Mouse (Mus musculus) spleen, adult 2 months (tissue): Measurements from ENCODE around the gene Calhm3.
A peak's percentile ranks its signal among the peaks of the same experiment; 100 is the strongest.

Experiments
- CTCF ChIP-seq: fragments of 200-500 bp; IDR thresholded peaks from 2 replicates; pipeline ENCODE4 v1.5.1; 2011; ENCODE audit warnings: mild to moderate bottlenecking, inconsistent platforms; ENCODE audit not compliant: insufficient read depth, insufficient read length, insufficient replicate concordance; ENCODE audit errors: extremely low read depth
- POLR2A ChIP-seq: fragments of 200-500 bp; IDR thresholded peaks from 2 replicates; pipeline ENCODE4 v1.6.1; 2011; ENCODE audit warnings: low read depth, low read length, inconsistent platforms

GRCm38 (mm10) chr19:47174515-47174914, 17.0 kb upstream of the Calhm3 start:
- TF ChIP-seq CTCF (peak; percentile 31; the same call in 1 of the 2 replicates), POLR2A (no peak)
